Mouse (Mus musculus): ENCODE data around the gene Traf3ip1. TPM values are rescaled to one million over a fixed set of nuclear protein-coding genes. Genes with fewer than 3 reads are reported as not detected.
A peak's percentile ranks its signal among the peaks of the same experiment; 100 is the strongest.

Gene Traf3ip1
- total and polyA plus RNA-seq, 2 experiments from 2014 or later = 2.8 to 3.4 TPM

- WGBS = 86% methylated on average over 14 of the region's 14 CpGs
- no peak for ATAC-seq (ENCODE audit: insufficient read depth, low read depth)
Measured at GRCm38 (mm10) chr1:91525838-91526237, 31.4 kb downstream of the Traf3ip1 start.

GRCm38 (mm10) chr1:91530166-91530565 is 35.7 kb downstream of the Traf3ip1 start:
- no peak overlapping the region for H3K4me3 ChIP-seq (ENCODE audit: low read depth, low read length)
- no peak overlapping the region for H3K4me2 ChIP-seq (ENCODE audit: low read depth, low read length)
- no peak for TF ChIP-seq EP300 (IDR thresholded peaks at IDR 0.05; ENCODE audit: low read depth)
- no peak for TF ChIP-seq CTCF (IDR thresholded peaks at IDR 0.05; ENCODE audit: low read depth)
- H3K9me3 ChIP-seq (replicated peaks; ENCODE audit: control insufficient read depth, low read length) = no peaks in the 10 kb centered on the region
- H3K4me1 ChIP-seq (ENCODE audit: control insufficient read depth, insufficient read depth) = no peaks in the 10 kb centered on the region
- peaks cover 12% of the 10 kb centered on the region for H3K36me3 ChIP-seq (replicated peaks; ENCODE audit: control insufficient read depth, insufficient read depth, low read length)
- no peak overlapping the region for H3K9ac ChIP-seq (replicated peaks; ENCODE audit: low read depth, low read length)
- DNase-seq (ENCODE audit: low spot score) (no peak), ATAC-seq (ENCODE audit: insufficient read depth, low read depth) (no peak)
- H3K27ac ChIP-seq (ENCODE audit: low read depth) = no peak overlapping the region
- no peaks in the 10 kb centered on the region for H3K27me3 ChIP-seq (ENCODE audit: control insufficient read depth, insufficient read depth, low read length)
- 85% methylated on average over 9 of the region's 9 CpGs for WGBS

More at GRCm38 (mm10) chr1:91525838-91526237, 31.4 kb downstream of the Traf3ip1 start:
- H3K4me1 ChIP-seq (ENCODE audit: control insufficient read depth, insufficient read depth) = no peaks in the 10 kb centered on the region
- TF ChIP-seq EP300 (IDR thresholded peaks at IDR 0.05; ENCODE audit: low read depth) = no peak
- no peak for TF ChIP-seq CTCF (IDR thresholded peaks at IDR 0.05; ENCODE audit: low read depth)
- no peak for DNase-seq (ENCODE audit: low spot score)
- H3K9ac ChIP-seq (replicated peaks; ENCODE audit: low read depth, low read length) = no peak overlapping the region
- peaks cover 29% of the 10 kb centered on the region for H3K36me3 ChIP-seq (replicated peaks; ENCODE audit: control insufficient read depth, insufficient read depth, low read length)
- no peaks in the 10 kb centered on the region for H3K9me3 ChIP-seq (replicated peaks; ENCODE audit: control insufficient read depth, low read length)
- no peaks in the 10 kb centered on the region for H3K27me3 ChIP-seq (ENCODE audit: control insufficient read depth, insufficient read depth, low read length)
- no peak overlapping the region for H3K4me3 ChIP-seq (ENCODE audit: low read depth, low read length)
- no peak overlapping the region for H3K27ac ChIP-seq (ENCODE audit: low read depth)
- no peak overlapping the region for H3K4me2 ChIP-seq (ENCODE audit: low read depth, low read length)

GRCm38 (mm10) chr1:91532243-91532642 is 37.8 kb downstream of the Traf3ip1 start:
- H3K36me3 ChIP-seq (replicated peaks; ENCODE audit: control insufficient read depth, insufficient read depth, low read length) = peaks cover 10% of the 10 kb centered on the region
- no peak overlapping the region for H3K9ac ChIP-seq (replicated peaks; ENCODE audit: low read depth, low read length)
- 0 out of 2 replicates have a peak, but pooled peaks cover 4% of the 10 kb centered on the region for H3K27me3 ChIP-seq (ENCODE audit: control insufficient read depth, insufficient read depth, low read length)
- WGBS = 71% methylated on average over 4 of the region's 4 CpGs
- ATAC-seq (ENCODE audit: insufficient read depth, low read depth) (no peak), DNase-seq (ENCODE audit: low spot score) (no peak)
- no peaks in the 10 kb centered on the region for H3K9me3 ChIP-seq (replicated peaks; ENCODE audit: control insufficient read depth, low read length)
- no peak overlapping the region for H3K4me3 ChIP-seq (ENCODE audit: low read depth, low read length)
- H3K27ac ChIP-seq (ENCODE audit: low read depth) = no peak overlapping the region
- H3K4me1 ChIP-seq (ENCODE audit: control insufficient read depth, insufficient read depth) = no peaks in the 10 kb centered on the region
- H3K4me2 ChIP-seq (ENCODE audit: low read depth, low read length) = no peak overlapping the region
- TF ChIP-seq CTCF (IDR thresholded peaks at IDR 0.05; ENCODE audit: low read depth) = no peak
- no peak for TF ChIP-seq EP300 (IDR thresholded peaks at IDR 0.05; ENCODE audit: low read depth)

- Histone ChIP-seq H3K36me3 (replicated peaks; ENCODE audit: control insufficient read depth, insufficient read depth, low read length) (peaks cover 4% of the 10 kb centered on the region), H3K4me1 (ENCODE audit: control insufficient read depth, insufficient read depth) (no peaks in the 10 kb centered on the region), H3K9ac (replicated peaks; ENCODE audit: low read depth, low read length) (no peak overlapping the region), H3K4me3 (ENCODE audit: low read depth, low read length) (no peak overlapping the region), H3K9me3 (replicated peaks; ENCODE audit: control insufficient read depth, low read length) (no peaks in the 10 kb centered on the region), H3K27ac (ENCODE audit: low read depth) (no peak overlapping the region), H3K27me3 (ENCODE audit: control insufficient read depth, insufficient read depth, low read length) (0 out of 2 replicates have a peak, but pooled peaks cover 6% of the 10 kb centered on the region), H3K4me2 (ENCODE audit: low read depth, low read length) (no peak overlapping the region)
- 76% methylated on average over 5 of the region's 5 CpGs for WGBS
- no peak for ATAC-seq (ENCODE audit: insufficient read depth, low read depth)
- TF ChIP-seq CTCF (IDR thresholded peaks at IDR 0.05; ENCODE audit: low read depth) (no peak), EP300 (IDR thresholded peaks at IDR 0.05; ENCODE audit: low read depth) (no peak)
- DNase-seq (ENCODE audit: low spot score) = no peak
Measured at GRCm38 (mm10) chr1:91532892-91533291, 38.4 kb downstream of the Traf3ip1 start.

GRCm38 (mm10) chr1:91533483-91533882 is 39.0 kb downstream of the Traf3ip1 start:
- Histone ChIP-seq H3K4me2 (ENCODE audit: low read depth, low read length) (no peak overlapping the region), H3K27me3 (ENCODE audit: control insufficient read depth, insufficient read depth, low read length) (0 out of 2 replicates have a peak, but pooled peaks cover 7% of the 10 kb centered on the region), H3K9me3 (replicated peaks; ENCODE audit: control insufficient read depth, low read length) (no peaks in the 10 kb centered on the region), H3K4me3 (ENCODE audit: low read depth, low read length) (no peak overlapping the region), H3K27ac (ENCODE audit: low read depth) (no peak overlapping the region), H3K9ac (replicated peaks; ENCODE audit: low read depth, low read length) (no peak overlapping the region), H3K36me3 (replicated peaks; ENCODE audit: control insufficient read depth, insufficient read depth, low read length) (no peaks in the 10 kb centered on the region), H3K4me1 (ENCODE audit: control insufficient read depth, insufficient read depth) (no peaks in the 10 kb centered on the region)
- 49% methylated on average over 2 of the region's 2 CpGs for WGBS
- ATAC-seq (ENCODE audit: insufficient read depth, low read depth) (peak; percentile 49; the same call in 1 of the 2 replicates), DNase-seq (ENCODE audit: low spot score) (no peak)
- no peak for TF ChIP-seq EP300 (IDR thresholded peaks at IDR 0.05; ENCODE audit: low read depth)
- no peak for TF ChIP-seq CTCF (IDR thresholded peaks at IDR 0.05; ENCODE audit: low read depth)
